Mouse (Mus musculus): ENCODE measurements around the gene Adamts8. TPM values are rescaled to one million over a fixed set of nuclear protein-coding genes. Genes with fewer than 3 reads are reported as not detected.

Adamts8 gene
- polyA plus RNA-seq, 1 experiment from 2014 or later: 2.0 TPM

GRCm38 (mm10) chr9:30910491-30910890, 31.9 kb upstream of the Adamts8 start:
- WGBS: 83% methylated on average over 5 of the region's 5 CpGs
- H3K4me2 ChIP-seq (replicated peaks): no peak overlapping the region
- H3K9me3 ChIP-seq: no peaks in the 10 kb centered on the region
- no peak overlapping the region for H3K4me3 ChIP-seq
- no peak for ATAC-seq (ENCODE audit: insufficient number of reproducible peaks, insufficient read depth, low FRiP score, low TSS enrichment)
- peaks cover 18% of the 10 kb centered on the region for H3K36me3 ChIP-seq
- H3K9ac ChIP-seq: no peak overlapping the region
- no peaks in the 10 kb centered on the region for H3K27me3 ChIP-seq
- no peaks in the 10 kb centered on the region for H3K4me1 ChIP-seq
- no peak overlapping the region for H3K27ac ChIP-seq

GRCm38 (mm10) chr9:30912161-30912560, 30.2 kb upstream of the Adamts8 start:
- H3K9ac ChIP-seq: no peak overlapping the region
- H3K4me3 ChIP-seq: no peak overlapping the region
- H3K4me1 ChIP-seq: no peaks in the 10 kb centered on the region
- H3K36me3 ChIP-seq: peaks cover 13% of the 10 kb centered on the region
- H3K27me3 ChIP-seq: no peaks in the 10 kb centered on the region
- WGBS: 84% methylated on average over 3 of the region's 3 CpGs
- no peaks in the 10 kb centered on the region for H3K9me3 ChIP-seq
- no peak overlapping the region for H3K27ac ChIP-seq
- H3K4me2 ChIP-seq (replicated peaks): no peak overlapping the region
- ATAC-seq (ENCODE audit: insufficient number of reproducible peaks, insufficient read depth, low FRiP score, low TSS enrichment): no peak

GRCm38 (mm10) chr9:30913429-30913828, 28.9 kb upstream of the Adamts8 start:
- WGBS: 66% methylated on average over 3 of the region's 3 CpGs
- no peak for ATAC-seq (ENCODE audit: insufficient number of reproducible peaks, insufficient read depth, low FRiP score, low TSS enrichment)
- peaks cover 13% of the 10 kb centered on the region for H3K36me3 ChIP-seq
- no peaks in the 10 kb centered on the region for H3K9me3 ChIP-seq
- H3K27ac ChIP-seq: no peak overlapping the region
- H3K4me1 ChIP-seq: peaks cover 3% of the 10 kb centered on the region
- H3K4me3 ChIP-seq: no peak overlapping the region
- no peaks in the 10 kb centered on the region for H3K27me3 ChIP-seq
- no peak overlapping the region for H3K9ac ChIP-seq
- H3K4me2 ChIP-seq (replicated peaks): no peak overlapping the region

- H3K36me3 ChIP-seq: peaks cover 12% of the 10 kb centered on the region
- H3K9me3 ChIP-seq: no peaks in the 10 kb centered on the region
- H3K27ac ChIP-seq: no peak overlapping the region
- WGBS: 88% methylated on average over 2 of the region's 2 CpGs
- H3K4me2 ChIP-seq (replicated peaks): no peak overlapping the region
- H3K4me3 ChIP-seq: no peak overlapping the region
- H3K9ac ChIP-seq: no peak overlapping the region
- H3K4me1 ChIP-seq: peaks cover 11% of the 10 kb centered on the region
- H3K27me3 ChIP-seq: no peaks in the 10 kb centered on the region
- no peak for ATAC-seq (ENCODE audit: insufficient number of reproducible peaks, insufficient read depth, low FRiP score, low TSS enrichment)
These were observed 28.1 kb upstream of the Adamts8 start for GRCm38 (mm10) chr9:30914241-30914640.

- no peak for ATAC-seq (ENCODE audit: insufficient number of reproducible peaks, insufficient read depth, low FRiP score, low TSS enrichment)
- WGBS: 79% methylated on average over 6 of the region's 6 CpGs
- H3K4me3 ChIP-seq: no peak overlapping the region
- no peaks in the 10 kb centered on the region for H3K9me3 ChIP-seq
- no peak overlapping the region for H3K4me2 ChIP-seq (replicated peaks)
- H3K36me3 ChIP-seq: no peaks in the 10 kb centered on the region
- no peak overlapping the region for H3K9ac ChIP-seq
- no peak overlapping the region for H3K27ac ChIP-seq
- H3K4me1 ChIP-seq: peaks cover 18% of the 10 kb centered on the region
- H3K27me3 ChIP-seq: peaks cover 6% of the 10 kb centered on the region; the same call in 1 of the 2 replicates
These were observed 25.9 kb upstream of the Adamts8 start for GRCm38 (mm10) chr9:30916266-30916968.

- peaks cover 21% of the 10 kb centered on the region for H3K4me1 ChIP-seq
- no peak overlapping the region for H3K9ac ChIP-seq
- peak overlapping the region; percentile 7; the same call in 1 of the 2 replicates for H3K27ac ChIP-seq
- H3K9me3 ChIP-seq: no peaks in the 10 kb centered on the region
- H3K27me3 ChIP-seq: peaks cover 15% of the 10 kb centered on the region
- no peak for ATAC-seq (ENCODE audit: insufficient number of reproducible peaks, insufficient read depth, low FRiP score, low TSS enrichment)
- WGBS: 48% methylated on average over 12 of the region's 12 CpGs
- no peaks in the 10 kb centered on the region for H3K36me3 ChIP-seq
- 0 out of 2 replicates have a peak overlapping the region, but pooled peaks have one; percentile 12 for H3K4me3 ChIP-seq
- H3K4me2 ChIP-seq (replicated peaks): peak overlapping the region; percentile 93
These were observed 23.7 kb upstream of the Adamts8 start for GRCm38 (mm10) chr9:30918466-30919356.

- no peak overlapping the region for H3K27ac ChIP-seq
These were observed 22.7 kb upstream of the Adamts8 start for GRCm38 (mm10) chr9:30919686-30920085.

GRCm38 (mm10) chr9:30920736-30921135, 21.6 kb upstream of the Adamts8 start:
- H3K4me2 ChIP-seq (replicated peaks): peak overlapping the region; percentile 93
- ATAC-seq (ENCODE audit: insufficient number of reproducible peaks, insufficient read depth, low FRiP score, low TSS enrichment): no peak
- 20% methylated on average over 6 of the region's 6 CpGs for WGBS

More at GRCm38 (mm10) chr9:30919686-30920085, 22.7 kb upstream of the Adamts8 start:
- Histone ChIP-seq H3K27me3 (peaks cover 15% of the 10 kb centered on the region), H3K4me3 (0 out of 2 replicates have a peak overlapping the region, but pooled peaks have one; percentile 12), H3K36me3 (no peaks in the 10 kb centered on the region), H3K9ac (no peak overlapping the region), H3K9me3 (no peaks in the 10 kb centered on the region), H3K4me2 (replicated peaks) (peak overlapping the region; percentile 93), H3K4me1 (peaks cover 21% of the 10 kb centered on the region)
- no peak for ATAC-seq (ENCODE audit: insufficient number of reproducible peaks, insufficient read depth, low FRiP score, low TSS enrichment)
- WGBS: 89% methylated on average over 9 of the region's 9 CpGs

GRCm38 (mm10) chr9:30921261-30922103, 20.9 kb upstream of the Adamts8 start:
- ATAC-seq (ENCODE audit: insufficient number of reproducible peaks, insufficient read depth, low FRiP score, low TSS enrichment): 0 out of 2 replicates have a peak, but pooled peaks have one; percentile 7
- Histone ChIP-seq H3K27ac (0 out of 2 replicates have a peak overlapping the region, but pooled peaks have one; percentile 20), H3K4me1 (peaks cover 21% of the 10 kb centered on the region), H3K4me2 (replicated peaks) (peak overlapping the region; percentile 93), H3K36me3 (no peaks in the 10 kb centered on the region), H3K4me3 (peak overlapping the region; percentile 52), H3K27me3 (peaks cover 15% of the 10 kb centered on the region), H3K9me3 (no peaks in the 10 kb centered on the region), H3K9ac (peak overlapping the region; percentile 67)
- 4% methylated on average over 56 of the region's 56 CpGs for WGBS

More at GRCm38 (mm10) chr9:30920736-30921135, 21.6 kb upstream of the Adamts8 start:
- H3K9ac ChIP-seq: no peak overlapping the region
- H3K36me3 ChIP-seq: no peaks in the 10 kb centered on the region
- H3K4me1 ChIP-seq: peaks cover 21% of the 10 kb centered on the region
- peaks cover 15% of the 10 kb centered on the region for H3K27me3 ChIP-seq
- H3K27ac ChIP-seq: no peak overlapping the region
- peak overlapping the region; percentile 52 for H3K4me3 ChIP-seq
- H3K9me3 ChIP-seq: no peaks in the 10 kb centered on the region

- peak; percentile 88 for ATAC-seq (ENCODE audit: insufficient number of reproducible peaks, insufficient read depth, low FRiP score, low TSS enrichment)
- WGBS: under 1% methylated on average over 47 of the region's 47 CpGs
- peak within 1 kb of the TSS; percentile 67 for H3K9ac ChIP-seq
- H3K27ac ChIP-seq: 0 out of 2 replicates have a peak within 1 kb of the TSS, but pooled peaks have one; percentile 20
- peak within 1 kb of the TSS; percentile 52 for H3K4me3 ChIP-seq
- peaks cover 21% of the 10 kb centered on the region for H3K4me1 ChIP-seq
- H3K9me3 ChIP-seq: no peaks in the 10 kb centered on the region
- H3K4me2 ChIP-seq (replicated peaks): peak within 1 kb of the TSS; percentile 93
- no peaks in the 10 kb centered on the region for H3K36me3 ChIP-seq
- H3K27me3 ChIP-seq: peaks cover 15% of the 10 kb centered on the region
These were observed 20.0 kb upstream of the Adamts8 start, which contains the start of gene Adamts15 for GRCm38 (mm10) chr9:30922197-30922894. Adamts15 (minus strand) TSS chr9:30922452.
